8 mouse cellular contexts compared by ENCODE assay signal in genomic region chr10:78465472-78465871, GRCm38 (mm10). TPM values are rescaled to one million over a fixed set of nuclear protein-coding genes. Genes with fewer than 3 reads are reported as not detected.
A peak's percentile ranks its signal among the peaks of the same experiment; 100 is the strongest.
DNase-seq lines count a peak whose midpoint lies in the region; ATAC-seq and TF ChIP-seq lines count a peak whose summit lies in the region.

No protein-coding gene starts in this region.

- no peak for DNase-seq in gastrocnemius, adult 2 months
- DNase-seq in gastrocnemius, adult 18-20 months (ENCODE audit: low spot score) = no peak
- DNase-seq in CH12.LX (ENCODE audit: extremely low read depth) = no peak
- no peak for DNase-seq in urinary bladder, postnatal 36 days (ENCODE audit: low spot score in 2 of 2)
- no peak for DNase-seq in left cerebral cortex, postnatal 4 days
- no peak for DNase-seq in cerebellum, postnatal 36 days

- peaks cover 0 to 4% of the 10 kb centered on the region in 2 experiments for H3K36me3 ChIP-seq in CH12.LX (replicated peaks in 1 of 2; ENCODE audit: control insufficient read depth in 1 of 2, insufficient read depth in 1 of 2, low read length in 1 of 2)
- H3K36me3 ChIP-seq in heart, embryonic 16.5 days (ENCODE audit: control insufficient read depth, insufficient read depth) = no peaks in the 10 kb centered on the region

- ATAC-seq in heart, embryonic 16.5 days (replicated peaks; ENCODE audit: extremely low read depth, insufficient read depth, low FRiP score) = peak; percentile 1; the same call in 1 of the 2 replicates
- ATAC-seq in megakaryocyte-erythroid progenitor cell, adult 5-6 weeks (replicated peaks; ENCODE audit: low FRiP score, low TSS enrichment, poor library complexity, severe bottlenecking) = 0 out of 2 replicates have a peak, but pooled peaks have one; percentile 1

- in situ Hi-C loops in CH12.LX (cut with MboI; ENCODE audit: low pct_ligation_motif_present, low pct_unique_long_range_greater_than_20kb, low sequenced_read_pairs) = no loop called here

- H3K4me1 ChIP-seq in CH12.LX (ENCODE audit: control insufficient read depth in 1 of 2, insufficient read depth in 2 of 2) = peaks cover 16 to 50% of the 10 kb centered on the region in 2 experiments
- peaks cover 9% of the 10 kb centered on the region for H3K4me1 ChIP-seq in heart, embryonic 16.5 days (ENCODE audit: control insufficient read depth, insufficient read depth, low read length)

- peak overlapping the region; percentile 95 for H3K27ac ChIP-seq in gastrocnemius, adult 2 months
- no peak overlapping the region for H3K27ac ChIP-seq in CH12.LX (ENCODE audit: insufficient read depth, low read depth)
- H3K27ac ChIP-seq in heart, embryonic 16.5 days (ENCODE audit: low read length) = peak overlapping the region; percentile 34; the same call in 1 of the 2 replicates

- no peak for TF ChIP-seq RAD21 in CH12.LX (IDR thresholded peaks at IDR 0.05; ENCODE audit: low read depth, low read length)

- WGBS in heart, embryonic 16.5 days = 75% methylated on average over 3 of the region's 3 CpGs

- intact Hi-C loops in gastrocnemius, adult 2 months (cut with DNase I) = loop anchor here (10.0 kb wide), 1 partner anchor 109 kb away; the partner anchor contains the start of gene Ilvbl
- intact Hi-C loops in left cerebral cortex, postnatal 4 days (cut with DNase I) = loop anchor here (5.0 kb wide), 1 partner anchor 1072 kb away; no protein-coding TSS in a partner anchor

- no peak for TF ChIP-seq EP300 in CH12.LX (IDR thresholded peaks at IDR 0.05; ENCODE audit: low read length)

- H3K4me2 ChIP-seq in CH12.LX (ENCODE audit: insufficient read depth, low read depth, poor library complexity, severe bottlenecking) = 0 out of 2 replicates have a peak overlapping the region, but pooled peaks have one; percentile 34
- peak overlapping the region; percentile 95 for H3K4me2 ChIP-seq in heart, embryonic 16.5 days (ENCODE audit: low read depth, low read length)

- dilution Hi-C loops in CH12.LX (cut with MboI; ENCODE audit: extremely low pct_ligation_motif_present, extremely low pct_unique_long_range_greater_than_20kb, low sequenced_read_pairs) = no loop called here

- no peak for TF ChIP-seq POLR2A in CH12.LX (IDR thresholded peaks at IDR 0.05; ENCODE audit: low read depth, low read length)

- peak overlapping the region; percentile 93 for H3K4me3 ChIP-seq in gastrocnemius, adult 2 months
- H3K4me3 ChIP-seq in CH12.LX (replicated peaks in 1 of 3; ENCODE audit: low read depth in 2 of 3, low read length in 2 of 3, poor library complexity in 1 of 3) = no peak overlapping the region
- no peak overlapping the region; the same call in 1 of the 2 replicates for H3K4me3 ChIP-seq in heart, embryonic 16.5 days (ENCODE audit: low read length)

- peaks cover 29% of the 10 kb centered on the region for H3K27me3 ChIP-seq in CH12.LX (replicated peaks)
- no peaks in the 10 kb centered on the region for H3K27me3 ChIP-seq in heart, embryonic 16.5 days (ENCODE audit: control insufficient read depth, insufficient read depth, low read length)

- no peak overlapping the region for H3K9ac ChIP-seq in CH12.LX (ENCODE audit: insufficient read depth, low read depth)
- H3K9ac ChIP-seq in heart, embryonic 16.5 days (ENCODE audit: low read length) = peak overlapping the region; percentile 27; the same call in 1 of the 2 replicates

- no peak for TF ChIP-seq CTCF in gastrocnemius, adult 2 months (IDR thresholded peaks at IDR 0.05)
- no peak for TF ChIP-seq CTCF in CH12.LX (conservative IDR thresholded peaks at IDR 0.05 in 1 of 2, IDR thresholded peaks at IDR 0.05 in 1 of 2; ENCODE audit: low read depth in 2 of 2, low read length in 2 of 2)

- H3K9me3 ChIP-seq in CH12.LX (replicated peaks; ENCODE audit: low read length) = no peaks in the 10 kb centered on the region
- no peaks in the 10 kb centered on the region for H3K9me3 ChIP-seq in heart, embryonic 16.5 days (replicated peaks; ENCODE audit: control insufficient read depth, low read length)

- H3K79me2 ChIP-seq in CH12.LX (replicated peaks; ENCODE audit: control insufficient read depth, extremely low read depth, insufficient read depth, poor library complexity, severe bottlenecking) = no peaks in the 10 kb centered on the region

TF ChIP-seq in CH12.LX, 34 proteins besides CTCF, POLR2A, EP300 and RAD21:
- no peak for TF ChIP-seq USF1 (IDR thresholded peaks at IDR 0.05; ENCODE audit: low read depth, low read length)
- no peak for TF ChIP-seq SIN3A (IDR thresholded peaks at IDR 0.05; ENCODE audit: low read length)
- TF ChIP-seq CHD2 (IDR thresholded peaks at IDR 0.05; ENCODE audit: low read length) = no peak
- no peak for TF ChIP-seq RCOR1 (conservative IDR thresholded peaks at IDR 0.05; ENCODE audit: low read depth, low read length)
- no peak for TF ChIP-seq ZC3H11A (IDR thresholded peaks at IDR 0.05; ENCODE audit: low read depth, low read length)
- TF ChIP-seq HCFC1 (IDR thresholded peaks at IDR 0.05; ENCODE audit: low read depth, low read length) = no peak
- TF ChIP-seq MEF2A (IDR thresholded peaks at IDR 0.05; ENCODE audit: borderline replicate concordance, low read depth, low read length) = no peak
- no peak for TF ChIP-seq MXI1 (IDR thresholded peaks at IDR 0.05; ENCODE audit: low read depth, low read length)
- TF ChIP-seq MAFK (IDR thresholded peaks at IDR 0.05; ENCODE audit: insufficient replicate concordance, low read length) = no peak
- TF ChIP-seq GABPA (IDR thresholded peaks at IDR 0.05; ENCODE audit: insufficient replicate concordance, low read depth, low read length) = no peak
- TF ChIP-seq TBP (conservative IDR thresholded peaks at IDR 0.05; ENCODE audit: low read depth, low read length) = no peak
- TF ChIP-seq UBTF (IDR thresholded peaks at IDR 0.05; ENCODE audit: low read depth, low read length) = no peak
- TF ChIP-seq ETS1 (conservative IDR thresholded peaks at IDR 0.05; ENCODE audit: low read depth, low read length) = no peak
TF ChIP-seq in CH12.LX: peak in this region for 0.

RNA-seq across cellular contexts. Expression of gene Pdxk, which starts 0.7 kb away (rescaled TPM):
- total RNA-seq in gastrocnemius, adult 2 months (2021) = 10 to 100 TPM in 1 of 2 experiments, 1 to 10 TPM in 1; 5.1 to 10.4 TPM
- total RNA-seq in gastrocnemius, adult 18-20 months (2021) = 1 to 10 TPM; 6.2 to 7.1 TPM
- total RNA-seq in CH12.LX (2012; rRNA removed) (6.4 and 8.4 TPM in 2 replicates), CH12.LX (2014; rRNA removed) (4.3 TPM in 2 replicates)
- polyA plus RNA-seq in CH12.LX (2012; ENCODE audit: insufficient read length, low read depth) = 6.3 and 6.8 TPM in 2 replicates
- polyA plus RNA-seq in heart, embryonic 16.5 days (2015; fragmentation: Nextera tagmentation; extraction: Ambion mirVana) = 7.8 and 8.8 TPM in 2 replicates
- 19.2 and 20.1 TPM in 2 replicates for total RNA-seq in megakaryocyte-erythroid progenitor cell, adult 5-6 weeks (2014; fragmentation: Nextera tagmentation)
- 8.5 and 16.1 TPM in 2 replicates for total RNA-seq in megakaryocyte-erythroid progenitor cell, adult 5-6 weeks (2017)
- total RNA-seq in left cerebral cortex, postnatal 4 days (2021) = 10 to 100 TPM; 41.1 to 45.1 TPM

RNA-seq across cellular contexts. Expression of gene Cstb, which starts 40.0 kb away (rescaled TPM):
- total RNA-seq in gastrocnemius, adult 2 months (2021) = 10 to 100 TPM; 11.9 to 15.3 TPM
- 10 to 100 TPM; 10.1 to 17.7 TPM for total RNA-seq in gastrocnemius, adult 18-20 months (2021)
- 124 and 139 TPM in 2 replicates for total RNA-seq in CH12.LX (2012; rRNA removed)
- total RNA-seq in CH12.LX (2014; rRNA removed) = 226 and 239 TPM in 2 replicates
- 194 and 206 TPM in 2 replicates for polyA plus RNA-seq in CH12.LX (2012; ENCODE audit: insufficient read length, low read depth)
- 148 and 222 TPM in 2 replicates for polyA plus RNA-seq in heart, embryonic 16.5 days (2015; fragmentation: Nextera tagmentation; extraction: Ambion mirVana)
- 55.3 and 72.9 TPM in 2 replicates for total RNA-seq in megakaryocyte-erythroid progenitor cell, adult 5-6 weeks (2014; fragmentation: Nextera tagmentation)
- total RNA-seq in megakaryocyte-erythroid progenitor cell, adult 5-6 weeks (2017) = 28.9 and 35.7 TPM in 2 replicates
- 10 to 100 TPM; 40.0 to 40.8 TPM for total RNA-seq in left cerebral cortex, postnatal 4 days (2021)

RNA-seq across cellular contexts. Expression of gene Olfr1358, which starts 51.8 kb away (rescaled TPM):
- total RNA-seq in gastrocnemius, adult 2 months (2021) = not detected
- not detected for total RNA-seq in gastrocnemius, adult 18-20 months (2021)
- total RNA-seq in CH12.LX (2012; rRNA removed) (not detected in 2 replicates), CH12.LX (2014; rRNA removed) (not detected in 2 replicates)
- not detected in 2 replicates for polyA plus RNA-seq in CH12.LX (2012; ENCODE audit: insufficient read length, low read depth)
- not detected in 2 replicates for polyA plus RNA-seq in heart, embryonic 16.5 days (2015; fragmentation: Nextera tagmentation; extraction: Ambion mirVana)
- not detected in 2 replicates for total RNA-seq in megakaryocyte-erythroid progenitor cell, adult 5-6 weeks (2014; fragmentation: Nextera tagmentation)
- not detected in 2 replicates for total RNA-seq in megakaryocyte-erythroid progenitor cell, adult 5-6 weeks (2017)
- not detected for total RNA-seq in left cerebral cortex, postnatal 4 days (2021)

RNA-seq across cellular contexts. Expression of gene Rrp1, which starts 52.6 kb away (rescaled TPM):
- 10 to 100 TPM; 63.5 to 66.4 TPM for total RNA-seq in gastrocnemius, adult 2 months (2021)
- 10 to 100 TPM; 60.3 to 70.5 TPM for total RNA-seq in gastrocnemius, adult 18-20 months (2021)
- total RNA-seq in CH12.LX (2012; rRNA removed) (189 and 203 TPM in 2 replicates), CH12.LX (2014; rRNA removed) (127 and 138 TPM in 2 replicates)
- polyA plus RNA-seq in CH12.LX (2012; ENCODE audit: insufficient read length, low read depth) = 327 and 659 TPM in 2 replicates
- polyA plus RNA-seq in heart, embryonic 16.5 days (2015; fragmentation: Nextera tagmentation; extraction: Ambion mirVana) = 244 and 285 TPM in 2 replicates
- 202 and 217 TPM in 2 replicates for total RNA-seq in megakaryocyte-erythroid progenitor cell, adult 5-6 weeks (2014; fragmentation: Nextera tagmentation)
- total RNA-seq in megakaryocyte-erythroid progenitor cell, adult 5-6 weeks (2017) = 450 and 532 TPM in 2 replicates
- total RNA-seq in left cerebral cortex, postnatal 4 days (2021) = 100 to 1,000 TPM; 295 to 298 TPM
